Mouse (Mus musculus): ENCODE results near the gene Necab3.

- no peak for TF ChIP-seq CTCF (IDR thresholded peaks at IDR 0.05; ENCODE audit: borderline replicate concordance, control insufficient read depth, extremely low read depth, insufficient read depth, low read length, poor library complexity)
- no peak for TF ChIP-seq POLR2A (IDR thresholded peaks at IDR 0.05; ENCODE audit: control insufficient read depth, extremely low read depth, insufficient read depth, low read length, poor library complexity)
These were observed 38.7 kb upstream of the Necab3 start for GRCm38 (mm10) chr2:154597399-154597798.

Measured in thymus, adult 2 months (tissue).